Mouse (Mus musculus): ENCODE measurements around the gene Gcn1l1. TPM values are rescaled to one million over a fixed set of nuclear protein-coding genes. Genes with fewer than 3 reads are reported as not detected.

Gcn1l1 gene
- polyA plus RNA-seq, 1 experiment from 2014 or later: 20.9 TPM

DNA sequence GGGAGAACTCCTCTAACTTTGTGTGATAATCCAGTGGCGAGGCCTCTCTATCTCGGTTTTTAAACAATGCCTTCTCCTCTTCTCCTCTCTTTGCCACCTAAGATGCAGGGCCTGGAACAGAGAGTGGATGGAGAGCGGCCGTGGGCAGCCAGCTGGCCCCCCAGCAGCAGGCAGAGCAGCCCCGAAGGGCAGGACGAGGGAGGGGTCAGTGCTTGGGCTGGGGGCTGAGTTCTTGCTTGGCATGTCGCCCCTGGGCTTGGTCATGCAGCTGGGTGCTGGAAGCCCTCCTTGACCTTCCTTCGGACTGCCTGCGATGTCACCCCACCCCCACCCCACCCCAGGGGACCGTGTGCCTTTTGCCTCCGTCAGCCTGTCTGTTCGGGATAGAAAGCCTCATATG, 13.7 kb upstream of the Gcn1l1 start:
- no peak overlapping the region for H3K4me2 ChIP-seq (ENCODE audit: low read depth, low read length)
- H3K9ac ChIP-seq (ENCODE audit: low read length): no peak overlapping the region
- no peak overlapping the region for H3K27ac ChIP-seq (ENCODE audit: low read length)
- H3K36me3 ChIP-seq (ENCODE audit: control insufficient read depth, insufficient read depth): peaks cover 39% of the 10 kb centered on the region
- H3K27me3 ChIP-seq (ENCODE audit: control insufficient read depth, insufficient read depth, low read length): no peaks in the 10 kb centered on the region
- no peak for ATAC-seq (replicated peaks; ENCODE audit: extremely low read depth, insufficient read depth, low FRiP score)
- WGBS: 69% methylated on average over 12 of the region's 12 CpGs
- H3K9me3 ChIP-seq (replicated peaks; ENCODE audit: control insufficient read depth, low read length): no peaks in the 10 kb centered on the region
- H3K4me1 ChIP-seq (ENCODE audit: control insufficient read depth, insufficient read depth, low read length): 0 out of 2 replicates have a peak, but pooled peaks cover 2% of the 10 kb centered on the region
- no peak overlapping the region for H3K4me3 ChIP-seq (ENCODE audit: low read length)

DNA sequence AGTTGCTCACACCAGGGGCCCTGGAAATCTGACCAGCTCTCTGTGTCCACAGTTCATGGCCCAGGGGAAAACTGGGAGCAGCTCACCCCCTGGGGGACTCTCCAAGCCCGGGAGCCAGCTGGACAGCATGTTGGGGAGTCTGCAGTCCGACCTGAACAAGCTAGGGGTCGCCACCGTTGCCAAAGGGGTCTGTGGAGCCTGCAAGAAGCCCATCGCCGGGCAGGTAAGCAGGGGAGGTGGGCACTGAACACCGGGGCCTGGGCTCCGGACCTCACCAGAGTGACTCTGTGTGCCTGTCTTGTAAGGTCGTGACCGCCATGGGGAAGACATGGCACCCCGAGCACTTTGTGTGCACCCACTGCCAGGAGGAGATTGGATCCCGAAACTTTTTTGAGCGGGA, 13.3 kb upstream of the Gcn1l1 start:
- no peak for ATAC-seq (replicated peaks; ENCODE audit: extremely low read depth, insufficient read depth, low FRiP score)
- 81% methylated on average over 13 of the region's 13 CpGs for WGBS
- Histone ChIP-seq H3K9me3 (replicated peaks; ENCODE audit: control insufficient read depth, low read length) (no peaks in the 10 kb centered on the region), H3K4me1 (ENCODE audit: control insufficient read depth, insufficient read depth, low read length) (0 out of 2 replicates have a peak, but pooled peaks cover 2% of the 10 kb centered on the region), H3K36me3 (ENCODE audit: control insufficient read depth, insufficient read depth) (peaks cover 36% of the 10 kb centered on the region), H3K27ac (ENCODE audit: low read length) (no peak overlapping the region), H3K9ac (ENCODE audit: low read length) (no peak overlapping the region), H3K27me3 (ENCODE audit: control insufficient read depth, insufficient read depth, low read length) (no peaks in the 10 kb centered on the region), H3K4me3 (ENCODE audit: low read length) (no peak overlapping the region), H3K4me2 (ENCODE audit: low read depth, low read length) (no peak overlapping the region)

DNA sequence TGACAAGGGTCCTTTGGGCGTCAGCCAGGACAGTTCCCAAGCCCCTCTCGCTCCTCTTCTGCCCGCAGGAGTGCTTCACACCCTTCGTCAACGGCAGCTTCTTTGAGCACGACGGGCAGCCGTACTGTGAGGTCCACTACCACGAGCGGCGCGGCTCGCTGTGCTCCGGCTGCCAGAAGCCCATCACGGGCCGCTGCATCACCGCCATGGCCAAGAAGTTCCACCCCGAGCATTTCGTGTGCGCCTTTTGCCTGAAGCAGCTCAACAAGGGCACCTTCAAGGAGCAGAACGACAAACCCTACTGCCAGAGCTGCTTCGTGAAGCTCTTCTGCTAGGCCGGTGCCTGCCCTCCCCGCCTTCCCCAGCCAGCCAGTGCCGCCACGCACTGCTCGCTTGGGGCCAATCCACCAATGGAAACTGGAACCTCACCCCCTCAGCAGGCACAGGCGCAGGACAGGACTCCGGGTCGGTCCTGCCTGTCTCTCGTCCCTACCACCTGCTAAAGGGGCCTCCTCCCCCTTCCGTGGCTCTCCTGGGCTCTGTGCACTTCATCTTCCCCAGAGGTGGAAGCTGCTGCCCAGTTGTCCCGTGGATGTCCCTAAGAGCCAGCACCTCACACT, 11.1 kb upstream of the Gcn1l1 start:
- WGBS: 85% methylated on average over 33 of the region's 33 CpGs

DNA sequence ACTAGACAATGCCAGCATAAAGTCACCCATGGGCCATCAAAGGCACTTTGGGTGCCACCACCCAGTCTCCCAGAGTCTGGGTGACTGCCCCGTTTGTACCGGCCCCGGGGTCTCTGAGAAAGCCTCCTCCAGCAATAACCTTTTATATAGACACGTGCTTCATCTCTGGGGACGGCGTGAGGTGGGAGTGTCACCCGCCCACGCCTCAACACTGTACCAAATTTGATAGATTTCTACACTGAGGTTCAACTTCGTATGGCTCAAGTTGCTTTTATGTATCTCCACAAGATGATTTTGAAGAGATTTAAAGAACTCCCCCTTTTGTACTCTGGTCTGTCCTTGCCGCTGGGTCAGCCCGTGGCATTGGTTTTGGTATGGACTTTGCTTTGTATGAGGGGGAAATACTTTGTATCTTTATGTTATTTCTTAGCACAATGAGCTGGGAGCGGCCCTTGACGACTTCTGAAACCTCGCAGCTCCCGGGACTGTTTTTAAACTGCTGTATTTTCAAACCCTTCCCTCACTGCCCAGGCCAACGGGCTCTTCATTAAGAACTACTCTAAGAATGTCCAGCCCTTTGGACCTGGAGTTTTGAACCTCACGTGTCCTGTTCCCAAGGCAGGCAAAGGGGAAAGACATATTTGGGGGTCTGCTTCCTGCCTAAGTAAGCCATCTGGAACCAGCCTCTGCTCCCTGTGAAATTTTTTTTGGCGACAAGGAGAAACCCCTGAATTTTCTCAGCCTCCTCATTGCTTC, 10.3 kb upstream of the Gcn1l1 start:
- H3K27ac ChIP-seq (ENCODE audit: low read length): no peak overlapping the region
- peaks cover 25% of the 10 kb centered on the region for H3K36me3 ChIP-seq (ENCODE audit: control insufficient read depth, insufficient read depth)
- H3K27me3 ChIP-seq (ENCODE audit: control insufficient read depth, insufficient read depth, low read length): no peaks in the 10 kb centered on the region
- 88% methylated on average over 18 of the region's 18 CpGs for WGBS
- 0 out of 2 replicates have a peak, but pooled peaks cover 2% of the 10 kb centered on the region for H3K4me1 ChIP-seq (ENCODE audit: control insufficient read depth, insufficient read depth, low read length)
- H3K4me3 ChIP-seq (ENCODE audit: low read length): no peak overlapping the region
- no peak overlapping the region for H3K9ac ChIP-seq (ENCODE audit: low read length)
- no peaks in the 10 kb centered on the region for H3K9me3 ChIP-seq (replicated peaks; ENCODE audit: control insufficient read depth, low read length)
- no peak overlapping the region for H3K4me2 ChIP-seq (ENCODE audit: low read depth, low read length)
- no peak for ATAC-seq (replicated peaks; ENCODE audit: extremely low read depth, insufficient read depth, low FRiP score)

More for the DNA sequence above, 11.1 kb upstream of the Gcn1l1 start:
- Histone ChIP-seq H3K4me2 (ENCODE audit: low read depth, low read length) (no peak overlapping the region), H3K4me1 (ENCODE audit: control insufficient read depth, insufficient read depth, low read length) (0 out of 2 replicates have a peak, but pooled peaks cover 2% of the 10 kb centered on the region), H3K27me3 (ENCODE audit: control insufficient read depth, insufficient read depth, low read length) (no peaks in the 10 kb centered on the region), H3K36me3 (ENCODE audit: control insufficient read depth, insufficient read depth) (peaks cover 28% of the 10 kb centered on the region), H3K27ac (ENCODE audit: low read length) (no peak overlapping the region), H3K4me3 (ENCODE audit: low read length) (no peak overlapping the region), H3K9ac (ENCODE audit: low read length) (no peak overlapping the region), H3K9me3 (replicated peaks; ENCODE audit: control insufficient read depth, low read length) (no peaks in the 10 kb centered on the region)
- no peak for ATAC-seq (replicated peaks; ENCODE audit: extremely low read depth, insufficient read depth, low FRiP score)

DNA sequence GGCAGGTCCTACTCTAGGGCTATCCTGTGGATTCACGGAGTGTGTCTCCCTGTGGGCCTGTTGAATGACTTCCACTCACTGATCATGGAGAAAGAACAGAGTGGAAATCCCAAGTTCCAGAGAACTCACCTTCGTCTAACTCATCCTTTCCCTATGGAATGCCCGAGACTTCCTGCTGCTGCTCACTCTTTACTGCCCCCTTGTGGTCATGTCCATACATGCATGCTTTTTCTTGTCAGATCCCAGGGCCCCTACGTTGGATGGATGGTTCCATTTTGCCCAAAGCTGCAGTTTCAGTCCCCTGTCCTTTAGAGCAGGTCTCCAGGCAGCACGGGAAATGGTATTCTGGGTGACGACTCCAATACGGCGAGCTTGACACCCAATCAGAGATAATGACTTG, 8.8 kb upstream of the Gcn1l1 start:
- WGBS: 12% methylated on average over 8 of the region's 8 CpGs
- no peak overlapping the region for H3K27ac ChIP-seq (ENCODE audit: low read length)
- no peaks in the 10 kb centered on the region for H3K27me3 ChIP-seq (ENCODE audit: control insufficient read depth, insufficient read depth, low read length)
- H3K9ac ChIP-seq (ENCODE audit: low read length): no peak overlapping the region
- H3K4me1 ChIP-seq (ENCODE audit: control insufficient read depth, insufficient read depth, low read length): peaks cover 13% of the 10 kb centered on the region
- peaks cover 29% of the 10 kb centered on the region for H3K36me3 ChIP-seq (ENCODE audit: control insufficient read depth, insufficient read depth)
- H3K9me3 ChIP-seq (replicated peaks; ENCODE audit: control insufficient read depth, low read length): no peaks in the 10 kb centered on the region
- no peak overlapping the region for H3K4me2 ChIP-seq (ENCODE audit: low read depth, low read length)
- no peak overlapping the region for H3K4me3 ChIP-seq (ENCODE audit: low read length)
- ATAC-seq (replicated peaks; ENCODE audit: extremely low read depth, insufficient read depth, low FRiP score): no peak

DNA sequence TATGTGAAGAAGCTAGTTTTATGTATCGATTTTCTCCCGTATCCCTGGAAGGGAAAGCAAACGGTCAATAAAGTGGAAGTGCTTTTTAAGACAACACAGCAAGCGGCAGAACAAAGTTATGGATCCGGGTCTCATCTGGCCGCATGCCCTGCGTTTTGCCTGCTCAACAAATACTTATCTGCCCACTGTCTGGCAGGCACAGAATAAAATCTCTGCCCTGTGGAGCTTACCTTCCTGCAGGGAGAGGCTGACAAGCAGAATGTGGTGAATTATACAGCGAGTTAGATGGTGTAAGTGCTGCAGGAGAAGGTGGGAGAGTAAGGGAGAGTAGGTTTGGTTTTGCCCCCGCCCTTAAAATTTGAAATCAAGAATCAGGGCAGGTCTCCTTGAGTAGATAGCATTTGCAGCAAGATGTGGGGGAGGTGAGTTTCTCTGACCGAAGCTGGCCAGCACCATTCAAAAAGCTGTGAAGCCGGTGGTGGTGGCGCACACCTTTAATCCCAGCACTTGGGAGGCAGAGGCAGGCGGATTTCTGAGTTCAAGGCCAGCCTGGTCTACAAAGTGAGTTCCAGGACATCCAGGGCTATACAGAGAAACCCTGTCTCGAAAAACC, 6.8 kb upstream of the Gcn1l1 start:
- H3K4me3 ChIP-seq (ENCODE audit: low read length): no peak overlapping the region
- no peak for ATAC-seq (replicated peaks; ENCODE audit: extremely low read depth, insufficient read depth, low FRiP score)
- no peak overlapping the region for H3K4me2 ChIP-seq (ENCODE audit: low read depth, low read length)
- 85% methylated on average over 14 of the region's 14 CpGs for WGBS
- H3K9me3 ChIP-seq (replicated peaks; ENCODE audit: control insufficient read depth, low read length): no peaks in the 10 kb centered on the region
- H3K9ac ChIP-seq (ENCODE audit: low read length): no peak overlapping the region
- H3K4me1 ChIP-seq (ENCODE audit: control insufficient read depth, insufficient read depth, low read length): peaks cover 16% of the 10 kb centered on the region
- H3K36me3 ChIP-seq (ENCODE audit: control insufficient read depth, insufficient read depth): peaks cover 35% of the 10 kb centered on the region
- H3K27ac ChIP-seq (ENCODE audit: low read length): no peak overlapping the region
- no peaks in the 10 kb centered on the region for H3K27me3 ChIP-seq (ENCODE audit: control insufficient read depth, insufficient read depth, low read length)

DNA sequence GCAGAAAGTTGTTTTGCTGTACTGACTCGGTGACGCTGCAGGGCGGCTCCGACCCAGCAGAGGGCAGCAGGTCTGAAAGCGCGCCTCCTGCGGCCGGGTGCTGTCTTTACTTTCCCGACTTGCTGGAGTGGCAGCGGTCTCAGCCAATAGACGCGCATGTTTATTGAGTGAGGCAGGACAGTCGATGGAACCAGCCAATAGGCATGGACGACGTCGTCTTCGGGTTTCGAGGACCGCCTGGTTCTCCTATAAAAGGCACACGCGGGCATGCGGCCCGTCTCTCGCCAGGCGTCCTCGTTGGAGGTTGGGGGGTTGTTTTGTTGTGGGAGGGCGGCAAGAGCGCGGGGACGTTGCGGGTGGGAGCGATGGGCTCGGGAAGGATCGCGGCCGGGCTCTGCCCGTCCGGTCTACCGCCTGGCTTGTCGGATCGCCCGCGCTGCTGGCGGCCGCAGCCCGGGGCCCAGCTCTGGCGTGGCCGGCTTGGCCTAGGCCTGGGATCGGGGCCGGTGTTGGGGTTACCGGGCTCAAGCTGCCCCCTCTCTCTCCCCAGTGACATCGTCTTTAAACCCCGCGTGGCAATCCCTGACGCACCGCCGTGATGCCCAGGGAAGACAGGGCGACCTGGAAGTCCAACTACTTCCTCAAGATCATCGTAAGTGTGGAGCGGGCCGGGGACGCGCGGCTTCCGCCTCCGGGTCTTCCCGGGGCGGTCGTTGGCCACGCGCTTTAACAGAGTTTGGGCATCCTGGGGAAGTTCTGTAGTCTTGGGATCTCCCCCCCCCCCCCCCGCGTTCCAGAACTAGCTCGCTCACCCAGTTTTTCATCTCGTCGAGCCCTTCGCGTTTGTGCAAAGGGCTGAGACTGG, 5.6 kb upstream of the Gcn1l1 start, which contains the start of gene Rplp0:
Gene Rplp0, plus strand, starts transcription at position 231 of the 865 bp plus-strand sequence.
- peak; percentile 97 for ATAC-seq (replicated peaks; ENCODE audit: extremely low read depth, insufficient read depth, low FRiP score)
- no peaks in the 10 kb centered on the region for H3K27me3 ChIP-seq (ENCODE audit: control insufficient read depth, insufficient read depth, low read length)
- peaks cover 19% of the 10 kb centered on the region for H3K4me1 ChIP-seq (ENCODE audit: control insufficient read depth, insufficient read depth, low read length)
- peak within 1 kb of the TSS; percentile 78 for H3K4me2 ChIP-seq (ENCODE audit: low read depth, low read length)
- peak within 1 kb of the TSS; percentile 95 for H3K4me3 ChIP-seq (ENCODE audit: low read length)
- H3K27ac ChIP-seq (ENCODE audit: low read length): peak within 1 kb of the TSS; percentile 83
- H3K9me3 ChIP-seq (replicated peaks; ENCODE audit: control insufficient read depth, low read length): no peaks in the 10 kb centered on the region
- under 1% methylated on average over 72 of the region's 78 CpGs for WGBS
- H3K9ac ChIP-seq (ENCODE audit: low read length): peak within 1 kb of the TSS; percentile 99
- peaks cover 34% of the 10 kb centered on the region for H3K36me3 ChIP-seq (ENCODE audit: control insufficient read depth, insufficient read depth)

DNA sequence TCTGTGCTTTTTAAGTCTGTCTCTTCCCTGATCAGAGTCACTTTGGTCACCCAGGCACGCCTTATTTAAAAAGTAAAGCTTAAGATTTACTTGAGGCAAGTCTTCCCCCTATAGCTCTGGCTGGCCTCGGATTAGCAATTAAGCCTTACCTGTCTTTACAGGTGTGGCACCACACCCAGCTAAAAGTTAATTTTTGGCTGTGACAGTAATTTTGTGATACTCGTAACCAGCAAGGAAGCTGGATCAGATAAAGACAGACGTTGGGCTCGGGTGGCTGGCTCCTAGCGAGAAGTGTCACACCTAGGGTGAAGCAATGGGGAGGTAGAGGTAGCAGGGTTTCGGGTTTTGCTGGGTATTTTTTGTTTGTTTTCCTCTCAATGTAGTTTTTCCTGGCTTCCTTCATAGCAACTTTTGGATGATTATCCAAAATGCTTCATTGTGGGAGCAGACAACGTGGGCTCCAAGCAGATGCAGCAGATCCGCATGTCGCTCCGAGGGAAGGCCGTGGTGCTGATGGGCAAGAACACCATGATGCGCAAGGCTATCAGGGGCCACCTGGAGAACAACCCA, 4.6 kb upstream of the Gcn1l1 start:
- Histone ChIP-seq H3K27me3 (ENCODE audit: control insufficient read depth, insufficient read depth, low read length) (no peaks in the 10 kb centered on the region), H3K27ac (ENCODE audit: low read length) (no peak overlapping the region), H3K4me3 (ENCODE audit: low read length) (peak overlapping the region; percentile 95), H3K36me3 (ENCODE audit: control insufficient read depth, insufficient read depth) (peaks cover 26% of the 10 kb centered on the region), H3K9me3 (replicated peaks; ENCODE audit: control insufficient read depth, low read length) (no peaks in the 10 kb centered on the region), H3K9ac (ENCODE audit: low read length) (peak overlapping the region; percentile 99), H3K4me2 (ENCODE audit: low read depth, low read length) (peak overlapping the region; percentile 78), H3K4me1 (ENCODE audit: control insufficient read depth, insufficient read depth, low read length) (peaks cover 23% of the 10 kb centered on the region)
- WGBS: 37% methylated on average over 13 of the region's 13 CpGs
- ATAC-seq (replicated peaks; ENCODE audit: extremely low read depth, insufficient read depth, low FRiP score): no peak
